Mouse (Mus musculus) cerebellum, postnatal 25 days (tissue): ENCODE measurements around the gene Ndufs2.

ENCODE experiments used
- DNase-seq, 2 experiments: peaks; one replicate each; pipeline ENCODE4 v3.0.0; 2021; ENCODE audit warnings: mixed read lengths in 2 of 2

Gene Ndufs2

GRCm38 (mm10) chr1:171226780-171227179, 24.4 kb downstream of the Ndufs2 start:
- DNase-seq = no peak

- no peak for DNase-seq
Measured at GRCm38 (mm10) chr1:171224857-171225256, 26.3 kb downstream of the Ndufs2 start, which contains the start of gene Apoa2. TSS of gene Apoa2 (plus strand) at chr1:171225054.

- DNase-seq = no peak
Measured at GRCm38 (mm10) chr1:171223796-171224195, 27.4 kb downstream of the Ndufs2 start.

- DNase-seq = no peak
Measured at GRCm38 (mm10) chr1:171223168-171223567, 28.0 kb downstream of the Ndufs2 start.

- DNase-seq = peak; percentile 88 to 90
Measured at GRCm38 (mm10) chr1:171222238-171223155, 28.7 kb downstream of the Ndufs2 start, which contains the start of gene Tomm40l. TSS of gene Tomm40l (minus strand) at chr1:171222514.

GRCm38 (mm10) chr1:171221281-171222193, 29.7 kb downstream of the Ndufs2 start:
- no peak for DNase-seq

- peak; percentile 88 to 93 for DNase-seq
Measured at GRCm38 (mm10) chr1:171220871-171221270, 30.3 kb downstream of the Ndufs2 start.

GRCm38 (mm10) chr1:171216241-171216955, 34.8 kb downstream of the Ndufs2 start:
- no peak for DNase-seq

GRCm38 (mm10) chr1:171213801-171214496, 37.2 kb downstream of the Ndufs2 start, which contains the start of gene Nr1i3:
TSS of gene Nr1i3 (plus strand) at chr1:171213970.
- no peak for DNase-seq

GRCm38 (mm10) chr1:171212854-171213253, 38.3 kb downstream of the Ndufs2 start:
- no peak for DNase-seq

GRCm38 (mm10) chr1:171209409-171209808, 41.8 kb downstream of the Ndufs2 start:
- no peak for DNase-seq

- no peak for DNase-seq
Measured at GRCm38 (mm10) chr1:171205704-171206493, 45.3 kb downstream of the Ndufs2 start.

- no peak for DNase-seq
Measured at GRCm38 (mm10) chr1:171204249-171204644, 46.9 kb downstream of the Ndufs2 start.

- DNase-seq = no peak
Measured at GRCm38 (mm10) chr1:171203471-171204248, 47.5 kb downstream of the Ndufs2 start.

- DNase-seq = no peak
Measured at GRCm38 (mm10) chr1:171200769-171201168, 50.4 kb downstream of the Ndufs2 start.

- no peak for DNase-seq
Measured at GRCm38 (mm10) chr1:171199532-171199931, 51.7 kb downstream of the Ndufs2 start.

- peak; percentile 59 to 74 for DNase-seq
Measured at GRCm38 (mm10) chr1:171195887-171196397, 55.2 kb downstream of the Ndufs2 start, which contains the start of gene Pcp4l1. TSS of gene Pcp4l1 (minus strand) at chr1:171196268.

- no peak for DNase-seq
Measured at GRCm38 (mm10) chr1:171195046-171195822, 56.0 kb downstream of the Ndufs2 start.
